Mouse (Mus musculus) gastrocnemius, postnatal 10 days (tissue): ENCODE measurements around the gene Khdc4. TPM values are rescaled to one million over a fixed set of nuclear protein-coding genes. Genes with fewer than 3 reads are reported as not detected.
"Not testable (repeated sequence)": the region's sequence is repeated elsewhere in the genome, so short reads cannot be mapped to it uniquely, and the experiment has no call there.

Experiments used
- DNase-seq: peaks from one replicate; pipeline ENCODE4 v3.0.0; 2021; ENCODE audit warnings: mixed read lengths
- total RNA-seq, 2 experiments: library from RNA; stranded (reverse); gene quantifications; 2 replicates each; pipeline ENCODE4 v1.2.3; 2021

The Khdc4 gene
- total RNA-seq, 2 experiments from 2014 or later: 20.5 to 35.5 TPM

DNA sequence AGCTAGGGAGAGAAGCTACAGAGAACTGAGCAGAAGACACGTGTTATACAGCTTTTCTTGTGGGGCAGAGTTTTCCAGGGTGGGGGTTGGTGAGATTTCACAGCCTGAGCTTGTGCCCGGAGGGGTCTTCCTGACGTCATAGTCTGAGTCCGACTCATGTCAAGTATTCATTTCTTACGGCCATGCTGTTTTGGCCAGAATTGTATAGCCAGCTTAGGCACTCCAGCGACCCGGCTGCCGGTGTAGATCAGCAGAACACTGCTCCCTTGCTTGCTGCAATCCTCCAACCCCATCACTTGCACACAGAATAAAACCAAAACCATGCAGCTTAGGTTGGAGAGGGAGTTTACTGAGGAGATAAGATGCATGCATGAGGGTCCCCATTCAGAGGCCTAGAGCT lies 30.0 kb upstream of the Khdc4 start:
- DNase-seq: no peak

DNA sequence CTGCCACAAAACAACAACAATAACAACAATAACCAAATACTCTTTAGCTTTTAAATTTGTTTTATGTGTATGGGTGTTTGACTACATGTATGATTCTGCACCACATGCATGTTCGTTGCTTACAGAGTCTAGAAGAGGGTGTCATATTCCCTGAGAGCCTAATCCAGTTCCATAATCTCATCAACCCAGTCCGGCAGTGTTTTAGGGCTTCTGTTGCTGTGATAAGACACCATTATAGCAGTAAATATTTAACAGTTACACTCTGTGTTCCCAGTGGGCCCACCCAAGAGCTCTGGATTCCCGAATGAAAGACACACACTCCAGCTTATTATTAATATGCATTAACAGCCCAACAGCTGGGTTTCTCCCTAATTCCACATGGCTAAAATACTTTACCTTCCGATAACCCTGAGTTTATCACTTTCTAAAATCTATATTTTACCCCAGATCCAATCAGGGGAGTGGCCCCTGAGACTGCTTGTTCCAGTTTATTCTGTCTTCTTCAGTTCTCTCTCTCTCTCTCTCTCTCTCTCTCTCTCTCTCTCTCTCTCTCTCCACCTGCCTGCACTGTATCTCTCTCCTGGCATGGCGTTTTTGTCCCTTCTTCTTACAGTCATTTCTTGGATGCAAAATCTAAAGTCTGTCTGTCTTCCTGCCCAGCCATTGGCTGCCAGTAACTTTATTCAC lies 27.0 kb upstream of the Khdc4 start:
- DNase-seq: no peak

DNA sequence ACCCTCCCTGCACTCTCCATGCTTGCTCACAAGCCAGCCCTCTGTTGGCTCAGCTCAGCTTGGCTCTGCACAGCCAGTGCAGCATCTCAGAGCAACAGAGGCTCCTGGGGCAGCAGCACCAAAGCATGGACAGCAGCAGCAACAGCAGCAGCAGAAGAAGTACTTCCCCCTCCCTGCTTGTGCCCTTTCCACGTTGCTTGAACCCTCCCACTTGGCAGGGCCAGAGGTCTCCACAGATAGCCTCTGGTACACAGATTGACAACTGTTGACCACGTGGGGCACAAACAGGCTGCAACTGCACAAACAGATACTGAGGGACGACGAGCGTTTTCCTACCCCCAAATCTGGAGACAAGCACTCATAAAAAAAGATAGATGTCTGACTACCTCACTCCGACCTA lies 25.8 kb upstream of the Khdc4 start:
- no peak for DNase-seq

DNA sequence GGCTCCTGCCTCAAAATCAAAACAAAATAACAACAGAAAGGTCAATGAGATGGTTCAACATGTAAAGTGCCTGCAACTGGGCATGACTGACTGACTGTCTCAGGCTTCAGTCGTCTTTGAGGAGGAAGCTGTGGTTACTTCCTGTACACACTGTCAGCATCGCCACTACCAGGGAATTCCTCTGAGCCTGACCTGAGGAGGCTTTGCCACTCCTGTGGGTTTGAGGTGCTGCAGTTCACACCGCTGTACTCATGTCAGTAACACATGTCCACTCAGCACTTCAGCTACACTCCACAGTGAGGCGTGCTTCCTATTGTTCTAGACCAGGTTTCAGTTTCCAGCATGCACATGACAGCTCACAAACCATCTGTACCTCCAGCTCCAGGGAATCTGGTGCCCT lies 21.5 kb upstream of the Khdc4 start:
- DNase-seq: no peak

DNA sequence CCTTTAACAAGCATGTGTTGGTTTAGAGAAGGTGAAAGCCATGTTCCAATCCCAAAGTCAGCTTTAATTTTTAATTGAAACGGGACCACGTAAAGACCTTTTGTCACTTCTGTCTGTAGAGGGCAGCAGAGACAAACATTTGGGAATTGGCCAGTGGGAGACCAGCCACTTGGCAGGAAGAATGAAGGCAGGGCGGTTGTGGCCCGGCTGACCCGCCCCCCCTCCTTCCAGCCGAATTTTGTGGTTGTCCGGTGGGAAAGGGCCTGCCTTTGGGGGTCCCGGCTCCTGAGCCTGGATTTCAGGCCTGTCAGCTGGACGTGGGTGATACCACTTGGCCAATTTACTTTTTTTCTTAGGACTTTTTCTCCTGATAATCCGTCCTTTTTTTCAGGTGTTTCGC lies 8.2 kb upstream of the Khdc4 start:
- DNase-seq: peak; percentile 75

DNA sequence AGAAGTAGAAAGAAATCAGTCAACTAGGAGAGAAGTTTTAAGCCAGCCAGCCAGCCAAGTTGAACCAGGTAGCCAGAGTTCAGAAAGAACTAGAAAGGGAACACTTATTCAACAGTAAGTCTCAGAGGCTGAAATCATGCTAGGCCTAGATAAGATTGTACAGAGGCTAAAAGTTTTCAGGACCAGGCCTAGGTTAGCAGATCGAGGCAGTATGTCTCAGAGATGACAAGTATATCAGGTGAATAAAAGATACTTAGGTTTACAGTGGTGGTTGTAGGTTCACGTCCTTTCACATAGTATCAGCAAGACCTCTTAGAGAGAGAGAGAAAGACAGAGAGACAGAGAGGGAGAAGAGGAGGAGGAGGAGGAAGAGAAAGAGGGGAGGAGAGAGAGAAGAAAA lies 1.8 kb upstream of the Khdc4 start:
- DNase-seq: no peak

DNA sequence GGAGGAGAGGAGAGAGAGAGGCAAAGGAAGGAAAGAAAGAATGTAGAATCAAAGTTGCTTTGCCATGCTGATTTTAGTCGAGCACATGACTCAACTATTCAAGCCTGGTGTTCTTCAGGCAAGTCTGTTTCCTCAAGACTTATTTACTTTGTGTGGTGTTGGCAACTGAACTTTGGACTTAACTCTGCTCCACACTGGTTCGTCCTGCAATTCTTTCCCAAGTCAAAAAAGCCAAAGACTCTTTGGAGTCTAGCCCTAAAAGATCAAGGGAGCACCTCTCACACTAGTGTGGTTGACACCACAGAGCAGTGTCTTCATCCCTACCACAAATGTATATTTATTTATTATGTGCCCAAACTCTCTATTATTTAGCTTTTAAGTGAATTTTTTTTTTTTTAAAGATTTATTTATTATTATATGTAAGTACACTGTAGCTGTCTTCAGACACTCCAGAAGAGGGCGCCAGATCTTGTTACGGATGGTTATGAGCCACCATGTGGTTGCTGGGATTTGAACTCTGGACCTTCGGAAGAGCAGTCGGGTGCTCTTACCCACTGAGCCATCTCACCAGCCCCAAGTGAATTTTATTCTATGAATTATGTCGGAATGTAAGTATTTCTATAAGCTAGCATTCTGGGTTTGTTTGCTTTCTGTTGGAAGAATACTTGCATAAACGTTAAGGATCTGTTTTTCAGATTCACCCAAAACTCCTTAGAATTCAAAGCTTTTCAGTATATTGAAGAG lies 1.2 kb upstream of the Khdc4 start:
- no peak for DNase-seq

DNA sequence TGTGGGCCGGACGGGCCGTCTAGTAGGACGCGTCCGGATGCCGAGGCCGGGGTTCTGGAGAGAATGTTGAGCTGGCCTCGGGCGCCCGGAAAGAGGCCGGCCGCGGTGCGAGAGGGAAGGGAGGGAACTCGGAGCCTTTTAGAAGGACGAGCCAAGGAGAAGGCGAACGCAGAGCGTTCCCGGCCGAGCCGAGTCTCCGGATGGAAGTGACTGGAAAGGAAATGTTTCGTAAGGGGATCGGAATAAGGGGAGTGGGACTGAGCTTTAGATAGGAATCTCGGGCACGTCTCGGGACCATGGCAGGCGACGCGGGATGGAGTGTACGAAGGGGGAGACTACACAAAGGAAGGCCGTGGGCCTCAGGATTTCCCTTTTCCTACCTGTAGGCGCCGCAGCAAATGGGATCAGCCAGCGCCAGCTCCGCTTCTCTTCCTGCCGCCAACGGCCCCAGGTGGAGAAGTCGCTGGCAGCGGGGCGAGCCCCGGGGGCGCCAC lies 402 bp downstream of the Khdc4 start:
- DNase-seq: peak; percentile 25

DNA sequence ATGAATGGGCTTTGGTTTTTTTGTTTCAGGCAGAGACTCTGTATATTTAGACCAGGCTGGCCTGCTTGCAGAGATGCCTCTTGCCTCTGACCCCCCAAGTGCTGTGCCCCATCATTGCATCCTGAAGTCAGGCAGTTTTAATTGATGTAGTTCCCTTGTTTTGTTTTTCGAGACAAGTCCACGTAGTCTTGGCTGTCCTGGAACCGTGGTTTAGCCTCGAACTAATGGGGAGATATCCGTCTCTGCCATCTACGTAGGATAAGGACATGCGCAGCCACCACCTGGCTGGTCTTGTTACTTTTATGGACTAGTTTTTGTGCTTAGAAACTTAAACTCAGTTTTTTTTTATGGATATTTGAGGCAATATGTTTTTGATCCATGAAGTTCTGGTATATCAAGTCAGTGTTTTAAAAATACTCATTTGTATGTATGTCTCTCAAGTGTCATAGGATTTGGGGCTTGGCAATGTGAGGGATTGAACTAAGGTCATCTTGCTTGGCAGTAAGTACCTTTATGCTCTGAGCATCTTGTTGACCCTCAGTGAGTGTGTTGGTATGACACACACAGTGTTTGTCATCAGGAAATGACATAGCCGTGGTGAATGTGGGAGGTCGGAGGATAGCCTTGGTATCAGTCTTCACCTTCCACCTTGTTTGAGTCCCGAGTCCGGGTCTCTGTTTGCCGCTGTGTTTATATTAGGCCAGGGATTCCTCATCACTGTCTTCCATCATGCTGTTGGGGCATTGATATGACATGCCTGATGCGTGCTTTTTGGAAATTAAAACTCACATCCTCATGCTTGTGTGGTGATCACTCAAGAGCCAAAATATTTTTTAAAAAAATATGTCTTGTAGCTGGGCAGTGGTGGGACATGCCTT lies 1.4 kb downstream of the Khdc4 start:
- DNase-seq: no peak

DNA sequence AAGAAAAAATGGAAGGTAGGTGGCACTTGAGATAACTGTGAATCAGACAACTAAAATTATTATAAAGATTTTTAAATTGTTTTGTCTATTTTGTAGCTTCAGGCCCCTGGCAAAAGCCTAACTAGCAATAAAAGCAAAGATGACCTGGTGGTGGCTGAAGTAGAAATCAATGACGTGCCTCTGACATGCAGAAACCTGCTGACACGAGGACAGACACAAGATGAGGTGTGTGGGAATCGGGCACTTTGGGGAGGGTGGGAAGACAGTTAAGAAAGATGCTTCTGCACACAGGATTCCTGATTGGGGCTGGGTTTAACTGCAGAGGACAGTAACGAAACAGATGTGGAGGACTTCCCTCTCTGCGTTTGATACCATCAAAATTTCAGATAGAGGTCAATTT lies 3.5 kb downstream of the Khdc4 start:
- DNase-seq: no peak

DNA sequence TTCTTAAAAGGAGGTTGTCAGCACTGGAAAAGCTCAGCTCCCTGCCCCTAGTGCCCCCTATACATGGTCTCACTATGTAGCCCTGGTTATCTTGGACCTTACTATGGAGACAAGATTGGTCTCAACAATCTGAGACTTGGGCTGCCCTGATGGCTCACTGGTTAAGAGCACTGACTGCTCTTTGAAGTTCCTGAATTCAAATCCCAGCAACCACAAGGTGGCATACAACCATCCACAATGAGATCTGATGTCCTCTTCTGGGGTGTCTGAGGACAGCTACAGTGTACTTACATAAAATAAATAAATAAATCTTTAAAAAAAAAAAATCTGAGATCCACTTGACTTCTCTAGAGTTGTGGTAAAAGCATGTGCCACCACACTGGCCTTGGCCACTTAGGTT lies 9.9 kb downstream of the Khdc4 start:
- no peak for DNase-seq

DNA sequence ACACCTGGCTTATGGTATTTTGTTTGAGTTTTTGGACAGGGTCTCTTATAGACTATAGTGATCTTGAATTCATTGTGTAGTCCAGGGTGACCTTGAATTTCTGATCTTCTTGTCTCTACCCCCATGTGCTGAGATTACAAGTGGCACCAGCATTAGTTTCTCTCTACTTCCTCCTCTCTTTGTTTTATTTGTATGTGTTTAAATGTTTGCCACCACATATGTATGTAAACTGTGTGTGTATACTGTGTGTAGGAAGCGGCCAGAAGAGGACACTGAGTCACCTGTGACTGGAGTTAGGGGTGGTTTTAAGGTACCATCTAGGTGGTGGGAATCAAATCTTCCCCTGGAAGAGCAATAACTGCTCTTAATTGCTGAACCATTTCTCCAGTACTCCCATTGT lies 12.4 kb downstream of the Khdc4 start:
- no peak for DNase-seq

DNA sequence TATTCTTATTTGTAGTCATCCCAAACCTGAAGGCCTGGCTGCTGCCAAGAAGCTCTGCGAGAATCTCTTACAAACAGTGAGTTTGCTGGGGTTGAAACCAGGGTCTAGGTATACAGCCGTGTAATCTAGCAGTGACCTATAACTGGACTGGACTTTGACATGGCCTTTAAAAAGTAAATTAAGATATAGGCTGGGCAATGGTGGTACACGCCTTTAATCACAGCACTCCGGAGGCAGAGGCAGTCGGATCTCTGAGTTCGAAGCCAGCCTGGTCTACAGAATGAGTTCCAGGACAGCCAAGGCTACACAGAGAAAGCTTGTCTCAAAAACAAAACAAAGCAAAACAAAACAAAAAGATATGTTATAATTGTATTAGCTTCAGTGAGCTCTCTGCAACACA lies 13.2 kb downstream of the Khdc4 start:
- no peak for DNase-seq

DNA sequence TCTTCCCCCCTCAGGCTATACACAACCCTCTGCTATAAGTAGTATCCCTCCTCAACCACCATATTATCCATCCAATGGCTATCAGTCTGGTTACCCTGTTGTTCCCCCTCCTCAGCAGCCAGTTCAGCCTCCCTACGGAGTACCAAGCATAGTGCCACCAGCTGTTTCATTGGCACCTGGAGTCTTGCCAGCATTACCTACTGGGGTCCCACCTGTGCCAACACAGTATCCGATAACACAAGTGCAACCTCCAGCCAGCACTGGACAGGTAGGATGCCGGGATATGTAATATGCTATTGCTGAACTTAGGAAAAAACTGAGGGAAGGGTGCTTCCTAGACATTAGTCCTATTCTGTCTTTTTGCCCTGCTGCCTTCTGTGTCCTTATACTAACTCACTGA lies 14.6 kb downstream of the Khdc4 start:
- no peak for DNase-seq

DNA sequence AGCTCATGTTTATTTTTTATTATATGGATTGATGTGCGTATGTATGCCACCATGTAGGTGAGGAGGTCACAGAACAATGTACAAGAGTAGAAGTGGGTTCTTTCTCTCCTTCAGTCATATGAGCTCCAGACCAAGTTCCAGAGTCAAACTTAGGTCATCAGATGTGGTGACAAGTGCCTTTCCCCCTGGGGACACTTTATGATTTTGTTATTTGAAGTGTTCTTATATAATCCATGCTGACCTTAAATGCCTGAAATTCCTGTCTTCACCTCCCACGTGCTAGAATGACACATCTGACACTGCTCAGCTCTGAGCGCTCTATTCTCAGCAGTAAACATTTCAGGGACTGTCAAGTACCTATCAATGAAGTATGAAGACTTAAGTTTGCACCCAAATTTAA lies 15.6 kb downstream of the Khdc4 start:
- no peak for DNase-seq

DNA sequence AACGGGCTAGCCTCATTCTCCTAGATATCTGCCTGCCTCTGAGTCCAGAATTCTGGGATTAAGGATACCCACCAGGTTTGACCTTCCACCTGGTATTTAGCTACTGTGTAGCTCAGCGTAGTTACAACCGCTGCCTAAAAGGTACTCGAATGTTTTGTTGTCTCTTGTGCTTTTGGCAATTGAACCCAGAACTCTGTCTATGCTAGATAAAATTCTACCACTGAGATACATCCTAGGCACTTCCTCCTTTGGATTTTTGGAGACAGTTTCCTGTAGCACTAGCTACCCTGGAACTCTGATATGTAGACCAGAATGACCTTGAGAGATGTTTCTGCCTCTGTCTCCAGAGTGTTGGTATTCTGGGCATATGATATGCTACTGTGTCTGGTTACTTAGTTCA lies 28.1 kb downstream of the Khdc4 start:
- no peak for DNase-seq

DNA sequence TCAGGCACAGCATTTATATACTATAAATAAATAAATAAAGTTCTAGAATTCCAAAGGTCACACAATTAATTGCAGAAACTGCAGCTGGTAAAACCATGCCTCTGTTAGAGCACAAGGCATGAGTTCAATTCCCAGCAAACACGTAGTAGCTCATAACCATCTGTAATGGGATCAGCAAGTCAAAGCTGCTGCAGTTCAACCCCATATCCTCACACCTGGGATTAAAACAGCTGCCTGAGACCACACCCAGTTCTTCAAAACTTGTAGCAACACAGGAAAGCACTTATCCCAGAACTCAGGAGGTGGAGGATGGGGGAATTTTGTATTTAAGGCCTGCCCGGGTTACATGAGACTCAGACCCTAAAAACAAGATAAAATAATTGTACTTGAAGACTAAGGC lies 29.1 kb downstream of the Khdc4 start:
- DNase-seq: no peak

DNA sequence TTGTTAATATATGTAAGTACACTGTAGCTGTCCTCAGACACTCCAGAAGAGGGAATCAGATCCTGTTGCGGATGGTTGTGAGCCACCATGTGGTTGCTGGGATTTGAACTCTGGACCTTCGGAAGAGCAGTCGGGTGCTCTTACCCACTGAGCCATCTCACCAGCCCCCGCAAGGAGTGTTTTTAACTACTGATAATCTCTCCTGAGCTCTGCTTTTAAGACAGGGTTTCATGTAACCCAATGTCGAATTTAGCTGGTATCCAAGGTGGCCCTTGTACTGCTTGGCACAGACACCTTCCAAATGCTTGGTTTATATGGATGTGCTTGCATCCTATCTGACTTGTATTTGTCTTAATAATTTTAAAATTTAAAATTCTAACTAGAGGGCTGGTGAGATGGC lies 30.1 kb downstream of the Khdc4 start:
- DNase-seq: not testable (repeated sequence)

DNA sequence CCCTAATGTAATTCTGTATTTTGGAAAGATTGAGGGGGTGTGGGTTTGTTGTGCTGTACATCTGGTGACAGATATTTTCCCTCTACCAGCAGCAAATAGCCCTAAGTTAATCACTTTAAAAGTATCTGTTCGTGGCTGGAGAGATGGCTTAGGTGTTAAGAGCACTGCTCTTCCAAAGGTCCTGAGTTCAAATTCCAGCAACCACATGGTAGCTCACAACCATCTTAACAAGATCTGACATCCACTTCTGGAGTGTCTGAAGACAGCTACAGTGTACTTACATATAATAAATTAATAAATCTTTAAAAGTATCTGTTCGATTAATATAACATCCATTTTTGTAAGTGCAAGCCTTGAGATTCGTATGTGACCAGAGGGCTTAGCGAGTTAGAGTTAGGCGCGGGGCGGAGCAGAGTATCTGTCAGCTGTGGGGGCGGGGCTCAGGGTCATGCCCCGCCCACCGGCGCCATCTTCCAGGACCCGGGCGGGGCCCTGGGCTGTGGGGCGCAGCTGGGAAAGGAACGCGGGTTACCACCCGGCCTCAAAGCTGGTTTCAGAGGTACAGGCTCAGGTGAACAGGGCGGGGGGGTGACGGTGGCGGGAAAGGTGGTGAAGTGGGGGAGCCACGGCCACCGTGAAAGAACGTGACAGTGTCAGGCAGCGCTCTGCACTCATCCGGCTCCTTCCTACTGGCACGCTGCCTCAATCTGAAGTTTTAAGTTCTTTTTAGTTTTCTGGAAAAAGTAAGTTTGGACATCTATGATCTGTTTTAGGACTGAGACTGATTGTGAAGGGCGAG lies 31.0 kb downstream of the Khdc4 start, which contains the start of gene Rit1:
Gene Rit1, plus strand, starts transcription at position 440 of the 799 bp plus-strand sequence.
- DNase-seq: peak; percentile 90

DNA sequence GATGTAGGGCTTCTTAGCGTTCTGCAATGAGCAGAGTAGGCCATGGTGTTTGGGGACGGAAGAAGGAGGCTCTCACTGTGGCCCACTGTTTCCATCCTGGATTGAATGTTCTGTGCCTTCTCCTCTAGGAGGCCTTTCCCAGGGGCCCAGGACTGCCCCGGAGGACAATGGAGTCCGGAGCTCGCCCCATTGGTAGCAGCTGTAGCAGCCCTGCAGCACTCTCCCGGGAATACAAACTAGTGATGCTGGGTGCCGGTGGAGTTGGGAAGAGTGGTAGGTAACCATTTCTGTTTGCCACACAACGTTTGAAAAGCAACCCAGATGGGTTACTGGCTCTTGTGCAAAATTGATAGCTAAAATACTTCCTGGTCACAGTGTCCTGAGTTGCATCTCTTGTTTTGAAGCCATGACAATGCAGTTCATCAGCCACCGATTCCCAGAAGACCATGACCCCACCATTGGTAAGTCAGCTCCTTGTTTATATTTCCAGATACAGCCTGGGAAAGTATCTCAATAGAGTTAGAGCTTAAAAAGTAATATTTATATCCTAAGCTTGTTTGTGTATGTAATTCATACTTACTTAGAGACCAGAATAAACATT lies 31.7 kb downstream of the Khdc4 start:
- DNase-seq: peak; percentile 26

DNA sequence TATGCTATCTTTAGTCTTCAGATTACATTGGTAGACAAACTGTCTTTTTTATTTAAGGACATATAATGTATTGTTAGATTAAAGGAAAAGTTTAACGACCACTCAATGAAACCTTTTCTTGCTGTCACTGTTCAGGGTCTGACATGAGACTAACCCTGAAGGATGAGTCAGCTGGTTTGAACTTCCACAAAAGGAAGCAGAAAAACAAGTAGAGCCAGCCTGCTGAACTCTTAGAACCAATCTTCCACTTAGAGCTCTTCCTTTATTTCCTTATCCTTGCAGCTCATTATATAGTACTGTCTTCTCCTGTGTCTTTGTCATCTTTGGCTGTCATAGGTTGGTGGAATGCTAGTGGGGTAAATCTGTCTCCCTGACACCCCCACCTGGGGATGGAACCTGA lies 32.2 kb downstream of the Khdc4 start:
- DNase-seq: no peak

DNA sequence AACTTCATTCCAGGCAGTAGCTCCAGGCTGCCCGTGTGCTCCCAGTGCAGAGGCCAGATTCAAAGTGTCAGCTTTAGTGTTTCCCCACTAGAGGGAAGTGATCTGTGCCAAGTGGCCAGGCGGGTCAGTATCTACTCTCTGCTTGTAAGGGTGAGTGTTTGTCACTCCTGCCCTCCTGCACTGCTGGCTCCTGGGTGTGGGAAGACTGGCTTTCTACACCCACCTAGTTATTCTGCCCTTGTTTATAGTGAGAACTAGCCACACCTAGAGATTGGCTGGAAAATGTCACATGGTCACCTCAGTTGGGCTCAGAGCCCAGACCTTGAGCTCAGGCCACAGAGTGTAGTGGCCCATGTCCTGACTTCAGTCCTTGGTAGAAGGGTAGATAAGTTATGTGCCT lies 33.5 kb downstream of the Khdc4 start:
- DNase-seq: peak; percentile 11
